Mouse (Mus musculus) MEL (cell line): ENCODE measurements around the gene Clic1.

Experiments
- BHLHE40 ChIP-seq: IDR thresholded peaks from 2 replicates; pipeline ENCODE4 v1.6.1; 2012; ENCODE audit warnings: low read depth, mild to moderate bottlenecking, inconsistent platforms, low read length, improper control_type of control experiment, borderline replicate concordance
- CHD2 ChIP-seq: IDR thresholded peaks from 2 replicates; pipeline ENCODE4 v1.6.1; 2011; ENCODE audit warnings: low read length, improper control_type of control experiment
- CTCF ChIP-seq, 3 experiments: IDR thresholded peaks in 2 of 3; conservative IDR thresholded peaks in 1 of 3; 2 replicates each; pipeline ENCODE4 v1.5.1; 2011 to 2012; ENCODE audit warnings: low read length in 3 of 3, low read depth in 2 of 3, mild to moderate bottlenecking in 2 of 3, improper control_type of control experiment in 1 of 3, inconsistent platforms in 1 of 3, mixed read lengths in 1 of 3, moderate library complexity in 1 of 3; ENCODE audit not compliant: control insufficient read depth in 1 of 3, insufficient read depth in 1 of 3, poor library complexity in 1 of 3, severe bottlenecking in 1 of 3
- ELF1 ChIP-seq: IDR thresholded peaks from 2 replicates; pipeline ENCODE4 v1.6.1; 2014; ENCODE audit warnings: low read depth, mild to moderate bottlenecking, inconsistent platforms, low read length, improper control_type of control experiment, moderate library complexity
- GABPA ChIP-seq: IDR thresholded peaks from 2 replicates; pipeline ENCODE4 v1.6.1; 2012; ENCODE audit warnings: low read depth, mild to moderate bottlenecking, inconsistent platforms, low read length, improper control_type of control experiment, moderate library complexity
- NELFE ChIP-seq: IDR thresholded peaks from 2 replicates; pipeline ENCODE4 v1.6.1; 2011; ENCODE audit warnings: low read depth, low read length, improper control_type of control experiment
- ZNF384 ChIP-seq: IDR thresholded peaks from 2 replicates; pipeline ENCODE4 v1.6.1; 2012; ENCODE audit warnings: low read depth, mild to moderate bottlenecking, inconsistent platforms, low read length, improper control_type of control experiment

DNA sequence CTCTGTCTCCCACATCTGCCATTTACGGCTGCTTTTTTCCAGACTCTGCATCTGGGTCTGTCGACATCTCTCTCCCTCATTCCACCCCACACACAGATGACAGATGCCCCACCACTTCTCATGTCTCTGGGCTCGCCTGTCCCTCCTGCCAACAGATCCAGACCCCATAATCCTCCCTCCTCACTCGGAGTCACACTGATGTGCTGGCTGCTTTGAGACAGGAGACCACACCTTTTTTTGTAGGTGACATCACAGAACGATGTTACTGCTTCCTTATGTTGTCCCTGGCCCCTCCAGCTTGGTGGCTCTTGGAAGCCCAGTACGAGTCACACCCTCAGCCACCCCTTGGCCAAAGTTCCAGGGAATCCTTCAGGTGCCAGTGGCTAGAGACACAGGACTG lies 30.5 kb downstream of the Clic1 start:
- TF ChIP-seq CTCF (IDR thresholded peaks at IDR 0.05 in 2 of 3, conservative IDR thresholded peaks at IDR 0.05 in 1 of 3; ENCODE audit: control insufficient read depth in 1 of 3, insufficient read depth in 1 of 3, low read depth in 2 of 3, low read length in 3 of 3, poor library complexity in 1 of 3, severe bottlenecking in 1 of 3), result no peak
- no peak for TF ChIP-seq GABPA
- TF ChIP-seq ELF1, result no peak
- no peak for TF ChIP-seq CHD2
- TF ChIP-seq ZNF384, result no peak
- TF ChIP-seq NELFE, result no peak
- TF ChIP-seq BHLHE40, result no peak
